Mouse (Mus musculus) liver, embryonic 15.5 days (tissue): ENCODE results near the gene Fntb. TPM values are rescaled to one million over a fixed set of nuclear protein-coding genes. Genes with fewer than 3 reads are reported as not detected.
A peak's percentile ranks its signal among the peaks of the same experiment; 100 is the strongest.

Experiments
- ATAC-seq: fragments of 200-750 bp; cut with Nextera tagmentation; 2 replicates; pipeline ENCODE4 v1.8.0; 2017; ENCODE audit warnings: moderate number of reproducible peaks, mild to moderate bottlenecking, moderate library complexity; ENCODE audit not compliant: insufficient read depth
- H3K27ac ChIP-seq: fragments of 300-500 bp; sonication (generic); replicated peaks from 2 replicates; pipeline ENCODE4 v1.5.1; 2015; ENCODE audit warnings: mild to moderate bottlenecking, inconsistent platforms
- H3K27me3 ChIP-seq: fragments of 300-500 bp; sonication (generic); 2 replicates; pipeline ENCODE4 v1.6.1; 2015; ENCODE audit warnings: mild to moderate bottlenecking, inconsistent platforms
- H3K36me3 ChIP-seq: fragments of 300-500 bp; sonication (generic); replicated peaks from 2 replicates; pipeline ENCODE4 v1.6.1; 2015; ENCODE audit warnings: moderate library complexity, mild to moderate bottlenecking, inconsistent platforms
- H3K4me1 ChIP-seq: fragments of 300-500 bp; sonication (generic); replicated peaks from 2 replicates; pipeline ENCODE4 v1.6.1; 2015; ENCODE audit warnings: inconsistent platforms
- H3K4me2 ChIP-seq: fragments of 300-500 bp; sonication (generic); 2 replicates; pipeline ENCODE4 v1.6.1; 2015; ENCODE audit warnings: moderate library complexity, mild to moderate bottlenecking, inconsistent platforms
- H3K4me3 ChIP-seq: fragments of 300-500 bp; sonication (generic); replicated peaks from 2 replicates; pipeline ENCODE4 v1.5.1; 2015; ENCODE audit warnings: mild to moderate bottlenecking, inconsistent platforms
- H3K9ac ChIP-seq: fragments of 300-500 bp; sonication (generic); 2 replicates; pipeline ENCODE4 v1.6.1; 2015; ENCODE audit warnings: moderate library complexity, mild to moderate bottlenecking, inconsistent platforms
- H3K9me3 ChIP-seq: fragments of 300-500 bp; sonication (generic); replicated peaks from 2 replicates; pipeline ENCODE4 v1.6.1; 2016; ENCODE audit warnings: inconsistent platforms
- WGBS: fragments of 180-500 bp; shearing (Covaris S2); methylation state at CpG from one replicate; pipeline ENCODE4 v1.1.7; 2015; ENCODE audit warnings: mixed read lengths; ENCODE audit not compliant: insufficient replicate concordance; 5-methylcytosine and 5-hydroxymethylcytosine counted together
- polyA plus RNA-seq: library from polyadenylated mRNA; unstranded; fragments of >200 nt; fragmentation: Nextera tagmentation; extraction: Ambion mirVana; gene quantifications from 2 replicates; pipeline ENCODE4 v1.2.1, GENCODE M21; 2015

Gene Fntb
- polyA plus RNA-seq, 1 experiment from 2014 or later: 25.2 TPM

- Histone ChIP-seq H3K27ac (no peak overlapping the region), H3K4me1 (peaks cover 14% of the 10 kb centered on the region), H3K27me3 (no peaks in the 10 kb centered on the region), H3K9me3 (no peaks in the 10 kb centered on the region), H3K36me3 (peaks cover 7% of the 10 kb centered on the region; the same call in 1 of the 2 replicates), H3K9ac (no peak overlapping the region), H3K4me3 (no peak overlapping the region), H3K4me2 (no peak overlapping the region)
- ATAC-seq: no peak
- 74% methylated on average over 3 of the region's 3 CpGs for WGBS
Observed at GRCm38 (mm10) chr12:76891160-76891559, 125.8 kb downstream of the Fntb start.

DNA sequence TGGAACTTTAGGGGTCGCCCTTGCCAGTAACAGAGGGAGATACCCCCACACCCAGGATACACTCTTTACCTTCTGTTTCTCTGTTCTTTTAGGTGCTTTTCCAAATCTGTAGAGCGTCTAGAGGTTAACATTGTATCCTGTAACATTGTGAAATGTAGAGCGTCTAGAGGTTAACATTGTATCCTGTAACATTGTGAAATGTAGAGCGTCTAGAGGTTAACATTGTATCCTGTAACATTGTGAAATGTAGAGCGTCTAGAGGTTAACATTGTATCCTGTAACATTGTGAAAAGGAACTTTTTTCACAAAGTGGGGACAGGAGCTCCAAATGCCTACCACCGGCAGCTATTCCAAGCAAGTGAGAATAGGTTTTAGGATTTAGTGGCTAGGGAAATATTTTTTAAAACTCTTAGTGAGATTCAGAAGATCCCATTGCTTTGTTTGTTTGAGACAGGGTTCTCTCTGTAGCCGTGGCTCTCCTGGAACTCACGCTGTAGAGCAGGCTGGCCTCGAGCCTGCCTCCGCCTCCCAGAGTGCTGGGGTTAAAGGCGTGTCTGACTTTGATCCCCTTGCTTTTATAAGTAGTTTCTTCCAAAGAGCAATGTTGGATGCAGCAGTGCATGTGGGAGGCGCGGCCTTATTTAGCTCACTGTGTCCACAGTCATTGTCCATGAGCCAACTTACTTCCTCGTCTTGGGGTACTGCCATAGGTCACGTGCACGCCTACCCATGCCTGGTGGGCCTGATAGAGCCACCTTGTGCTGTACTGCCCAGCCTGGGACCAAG, 127.7 kb downstream of the Fntb start:
- Histone ChIP-seq H3K4me3 (no peak overlapping the region), H3K9me3 (no peaks in the 10 kb centered on the region), H3K27ac (0 out of 2 replicates have a peak overlapping the region, but pooled peaks have one; percentile 14), H3K27me3 (no peaks in the 10 kb centered on the region), H3K4me1 (peaks cover 14% of the 10 kb centered on the region), H3K36me3 (peaks cover 16% of the 10 kb centered on the region; the same call in 1 of the 2 replicates), H3K9ac (no peak overlapping the region), H3K4me2 (no peak overlapping the region)
- no peak for ATAC-seq
- 80% methylated on average over 16 of the region's 16 CpGs for WGBS

GRCm38 (mm10) chr12:76894792-76895559, 129.6 kb downstream of the Fntb start:
- H3K4me2 ChIP-seq: no peak overlapping the region
- H3K9me3 ChIP-seq: no peaks in the 10 kb centered on the region
- no peak overlapping the region for H3K27ac ChIP-seq
- H3K9ac ChIP-seq: no peak overlapping the region
- ATAC-seq: no peak
- no peak overlapping the region for H3K4me3 ChIP-seq
- WGBS: 84% methylated on average over 10 of the region's 10 CpGs
- H3K4me1 ChIP-seq: peaks cover 6% of the 10 kb centered on the region
- H3K36me3 ChIP-seq: peaks cover 30% of the 10 kb centered on the region
- H3K27me3 ChIP-seq: no peaks in the 10 kb centered on the region

- peaks cover 37% of the 10 kb centered on the region for H3K36me3 ChIP-seq
- WGBS: 71% methylated on average over 7 of the region's 7 CpGs
Observed at GRCm38 (mm10) chr12:76895777-76896176, 130.4 kb downstream of the Fntb start.

GRCm38 (mm10) chr12:76896566-76896965, 131.2 kb downstream of the Fntb start:
- no peaks in the 10 kb centered on the region for H3K9me3 ChIP-seq

More at GRCm38 (mm10) chr12:76895777-76896176, 130.4 kb downstream of the Fntb start:
- no peak for ATAC-seq
- Histone ChIP-seq H3K9me3 (no peaks in the 10 kb centered on the region), H3K27ac (no peak overlapping the region), H3K4me3 (no peak overlapping the region), H3K27me3 (no peaks in the 10 kb centered on the region), H3K4me1 (0 out of 2 replicates have a peak, but pooled peaks cover 8% of the 10 kb centered on the region), H3K9ac (no peak overlapping the region), H3K4me2 (no peak overlapping the region)

DNA sequence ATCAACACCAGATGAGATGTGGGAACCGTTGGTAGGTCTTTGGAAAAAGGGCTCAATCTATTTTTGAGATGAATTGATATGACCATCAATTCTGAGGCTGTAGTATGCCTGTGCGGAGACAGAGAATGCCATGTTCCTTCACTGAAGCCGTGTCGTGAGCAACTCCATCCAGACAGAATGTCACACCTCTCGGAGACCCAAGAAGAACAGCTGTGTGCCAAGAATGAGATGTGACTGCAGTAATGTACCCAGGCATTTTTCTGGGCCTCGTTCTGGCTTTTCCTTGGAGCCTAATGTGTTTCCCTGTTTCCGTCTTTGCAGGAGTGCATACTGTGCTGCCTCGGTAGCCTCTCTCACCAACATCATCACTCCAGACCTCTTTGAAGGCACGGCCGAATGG, 131.6 kb downstream of the Fntb start:
- Histone ChIP-seq H3K9ac (no peak overlapping the region), H3K9me3 (no peaks in the 10 kb centered on the region), H3K4me3 (no peak overlapping the region), H3K27me3 (no peaks in the 10 kb centered on the region), H3K4me1 (peaks cover 15% of the 10 kb centered on the region), H3K4me2 (no peak overlapping the region), H3K36me3 (peaks cover 45% of the 10 kb centered on the region), H3K27ac (no peak overlapping the region)
- ATAC-seq: no peak
- 86% methylated on average over 10 of the region's 10 CpGs for WGBS

More at GRCm38 (mm10) chr12:76896566-76896965, 131.2 kb downstream of the Fntb start:
- ATAC-seq: no peak
- Histone ChIP-seq H3K4me2 (no peak overlapping the region), H3K36me3 (peaks cover 43% of the 10 kb centered on the region), H3K27me3 (no peaks in the 10 kb centered on the region), H3K9ac (no peak overlapping the region), H3K27ac (no peak overlapping the region), H3K4me3 (no peak overlapping the region), H3K4me1 (peaks cover 11% of the 10 kb centered on the region)
- 86% methylated on average over 4 of the region's 4 CpGs for WGBS

- H3K9ac ChIP-seq: no peak overlapping the region
- no peak overlapping the region for H3K4me2 ChIP-seq
- peaks cover 56% of the 10 kb centered on the region for H3K36me3 ChIP-seq
- ATAC-seq: no peak
- H3K27ac ChIP-seq: no peak overlapping the region
- H3K27me3 ChIP-seq: no peaks in the 10 kb centered on the region
- no peak overlapping the region for H3K4me3 ChIP-seq
- peaks cover 19% of the 10 kb centered on the region for H3K4me1 ChIP-seq
- no peaks in the 10 kb centered on the region for H3K9me3 ChIP-seq
Observed at GRCm38 (mm10) chr12:76898141-76898540, 132.8 kb downstream of the Fntb start.

DNA sequence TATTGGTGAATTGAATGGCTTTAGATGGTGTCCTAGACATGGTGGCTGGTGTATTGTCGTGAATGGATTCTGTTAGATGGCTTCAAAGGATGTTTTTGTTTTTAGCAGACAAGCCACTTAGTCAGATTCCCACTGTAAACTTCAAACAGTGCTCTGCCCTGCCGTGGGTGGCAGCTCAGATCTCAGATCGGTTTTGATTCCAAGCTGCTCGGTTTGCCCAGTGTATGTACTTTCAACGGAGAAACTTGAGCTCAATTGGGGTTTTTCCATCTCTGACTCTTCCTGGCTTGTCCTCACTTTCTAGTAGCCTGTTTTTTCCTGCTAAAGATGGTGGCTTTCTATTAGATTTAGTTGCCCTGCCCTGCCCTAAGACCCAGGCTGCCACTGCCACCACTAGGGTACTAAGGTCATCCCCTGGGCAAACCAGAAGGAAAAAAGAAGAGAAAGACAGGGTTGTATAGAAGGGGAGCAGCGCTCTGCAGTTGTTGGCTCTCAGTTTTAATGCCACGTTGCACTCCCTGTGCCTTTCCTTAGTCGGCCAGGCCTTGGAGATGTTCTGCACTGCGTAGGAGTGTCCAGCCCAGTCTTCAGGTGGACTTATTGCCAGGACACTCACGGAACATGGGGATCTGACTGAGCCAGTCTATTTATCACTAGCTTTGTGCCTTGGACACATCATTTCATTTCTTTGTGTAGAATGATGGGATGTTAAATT, 134.0 kb downstream of the Fntb start:
- Histone ChIP-seq H3K27ac (no peak overlapping the region), H3K9ac (no peak overlapping the region), H3K4me3 (no peak overlapping the region), H3K4me2 (no peak overlapping the region), H3K36me3 (peaks cover 58% of the 10 kb centered on the region), H3K9me3 (no peaks in the 10 kb centered on the region), H3K4me1 (peaks cover 14% of the 10 kb centered on the region), H3K27me3 (no peaks in the 10 kb centered on the region)
- WGBS: 90% methylated on average over 10 of the region's 10 CpGs
- ATAC-seq: no peak

DNA sequence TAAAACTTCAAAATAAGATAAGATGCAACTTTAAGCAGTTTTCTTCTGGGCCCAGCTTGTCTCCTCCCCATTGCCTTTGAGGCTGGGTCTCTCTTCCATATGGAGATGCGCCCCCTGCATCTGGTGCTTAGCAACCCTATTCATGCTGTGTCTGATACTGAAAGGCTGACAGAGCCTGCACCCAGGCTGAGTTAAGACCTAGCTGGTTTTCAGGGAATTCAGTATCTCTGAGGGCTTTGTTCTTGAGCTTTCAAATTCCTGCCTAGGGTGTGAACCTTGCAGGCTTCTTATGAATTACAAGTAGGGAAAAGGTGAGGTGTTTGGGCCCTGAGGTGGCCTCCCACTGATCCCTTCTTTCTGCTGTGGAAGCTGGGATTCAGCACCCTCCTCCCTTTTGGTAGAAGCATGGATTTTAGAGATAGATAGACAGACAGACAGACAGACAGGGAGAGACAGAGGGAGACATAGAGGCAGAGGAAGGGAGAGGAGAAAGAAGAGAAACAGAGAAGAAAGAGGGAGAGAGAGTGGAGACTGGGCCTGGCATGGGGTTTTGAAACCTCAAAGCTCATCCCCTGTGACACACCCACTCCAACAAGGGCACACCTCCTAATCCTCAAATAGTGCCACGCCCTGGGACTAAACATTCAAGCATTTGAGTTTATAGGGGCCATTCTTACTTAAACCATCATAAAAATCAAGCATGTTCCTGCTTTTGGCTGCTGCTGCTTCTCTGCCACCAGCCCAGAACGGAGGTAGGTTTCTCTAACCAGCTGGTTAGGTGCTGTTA, 136.3 kb downstream of the Fntb start:
- no peaks in the 10 kb centered on the region for H3K27me3 ChIP-seq
- H3K4me3 ChIP-seq: no peak overlapping the region
- no peak for ATAC-seq
- H3K9me3 ChIP-seq: no peaks in the 10 kb centered on the region
- H3K4me2 ChIP-seq: no peak overlapping the region
- H3K4me1 ChIP-seq: peaks cover 32% of the 10 kb centered on the region
- no peak overlapping the region for H3K27ac ChIP-seq
- H3K9ac ChIP-seq: no peak overlapping the region
- H3K36me3 ChIP-seq: peaks cover 62% of the 10 kb centered on the region
- WGBS: 79% methylated on average over 3 of the region's 3 CpGs

DNA sequence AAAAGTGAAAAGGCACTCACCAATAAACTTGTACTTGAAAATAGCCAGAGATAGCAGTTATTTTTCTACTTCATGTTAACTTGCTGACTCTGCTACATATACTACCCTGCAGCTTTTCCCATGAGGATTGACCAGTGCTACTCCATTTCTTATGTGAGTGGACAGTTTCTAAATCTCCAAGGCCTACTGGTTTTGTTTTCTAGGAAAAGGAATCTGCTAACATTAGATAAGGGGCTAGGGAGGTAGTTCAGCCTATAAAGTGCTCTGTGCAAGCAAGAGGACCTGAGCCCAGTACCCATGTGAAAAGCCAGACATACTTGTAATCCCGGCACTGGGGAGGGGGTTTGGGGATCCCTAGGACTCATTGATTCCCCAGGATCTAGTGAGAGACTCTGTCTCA, 140.9 kb downstream of the Fntb start:
- H3K9me3 ChIP-seq: no peaks in the 10 kb centered on the region
- H3K4me1 ChIP-seq: peaks cover 63% of the 10 kb centered on the region
- peaks cover 29% of the 10 kb centered on the region for H3K36me3 ChIP-seq
- peak overlapping the region; percentile 95 for H3K27ac ChIP-seq
- peak overlapping the region; percentile 76 for H3K4me2 ChIP-seq
- H3K4me3 ChIP-seq: peak overlapping the region; percentile 9; the same call in 1 of the 2 replicates
- 38% methylated on average over 1 of the region's 1 CpGs for WGBS
- no peak for ATAC-seq
- no peaks in the 10 kb centered on the region for H3K27me3 ChIP-seq
- no peak overlapping the region for H3K9ac ChIP-seq
